Mouse (Mus musculus) adrenal gland (tissue): ENCODE results near the gene B4galnt1.
"Not testable (repeated sequence)": the region's sequence is repeated elsewhere in the genome, so short reads cannot be mapped to it uniquely, and the experiment has no call there.

ENCODE experiments used
- intact Hi-C: fragments of 180-260 bp; cut with DNase I; formaldehyde crosslinking; loops from one replicate; pipeline ENCODE4 v1.15.1; 2025
- long read RNA-seq, 2 experiments: library from polyadenylated mRNA; unstranded; transcript quantifications; one replicate each; pipeline ENCODE4 v2.0.0; 2020; ENCODE audit warnings: borderline replicate concordance in 1 of 2; ENCODE audit not compliant: insufficient replicate concordance in 1 of 2

B4galnt1 gene
- long read RNA-seq, experiment 1, partial matches to known transcripts: 2 of 5 reads
- long read RNA-seq, experiment 1, other reads (novel, unspliced or antisense): 0 of 5 reads
- long read RNA-seq, experiment 2, partial matches to known transcripts: 3 of 13 reads
- long read RNA-seq, experiment 2, other reads (novel, unspliced or antisense): 4 of 13 reads

DNA sequence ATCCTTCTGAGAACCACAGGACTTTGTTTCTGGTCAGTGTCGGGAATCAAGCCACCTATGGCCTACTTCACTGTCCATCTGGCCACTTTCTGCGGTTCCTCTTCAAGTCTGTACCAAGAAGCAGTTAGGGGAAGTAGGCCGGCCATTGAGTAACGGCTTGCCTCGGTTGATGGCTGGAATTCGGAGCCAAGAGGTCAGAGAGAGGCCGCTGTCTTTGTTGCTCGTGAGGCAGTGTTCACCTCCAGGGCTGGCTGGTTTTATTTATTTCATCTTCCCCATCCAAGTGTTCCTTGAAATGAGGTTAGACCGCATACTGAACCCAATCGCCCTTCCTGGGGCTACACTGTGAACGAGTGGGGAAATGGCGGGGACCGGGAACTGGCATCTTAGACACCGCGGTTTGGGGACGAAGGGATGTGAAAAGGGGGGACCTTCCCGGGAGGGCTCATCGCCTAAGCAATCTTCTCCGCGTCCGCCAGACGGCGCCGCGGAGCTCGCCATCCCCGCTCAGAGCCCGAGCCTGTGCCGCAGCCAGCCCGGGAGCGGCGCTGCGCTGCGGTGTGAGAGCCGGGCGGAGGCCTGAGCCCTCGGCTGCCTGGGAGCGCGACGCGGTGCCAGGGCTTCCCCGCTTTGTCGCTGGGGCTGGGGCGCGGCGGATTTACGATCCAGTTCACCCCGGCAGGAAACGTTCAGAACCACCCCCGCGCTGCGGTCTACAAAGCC is at the start of gene B4galnt1:
Gene B4galnt1 (plus strand): TSS at position 595 of the 723 bp plus-strand sequence.
- intact Hi-C loops: no loop called here

DNA sequence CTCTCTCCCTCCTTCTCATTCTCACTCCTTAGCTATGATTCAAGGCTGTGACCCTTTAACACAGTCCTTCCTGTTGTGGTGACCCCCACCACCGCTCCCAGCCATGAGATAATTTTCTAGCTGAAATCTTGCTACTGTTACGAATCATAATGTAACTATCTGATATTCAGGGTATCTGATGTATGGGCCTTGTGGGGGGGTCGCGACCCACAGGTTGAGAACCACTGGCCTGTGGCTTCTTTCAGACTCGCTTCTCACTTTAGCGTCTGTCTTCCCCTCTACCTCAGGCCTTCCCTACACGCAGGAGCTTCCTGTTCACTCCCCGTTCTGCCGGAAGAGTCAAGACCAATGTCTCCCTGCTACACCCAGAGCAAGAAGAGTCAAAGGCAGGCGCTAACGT is 46.6 kb upstream of the B4galnt1 start:
- intact Hi-C loops: no loop called here

DNA sequence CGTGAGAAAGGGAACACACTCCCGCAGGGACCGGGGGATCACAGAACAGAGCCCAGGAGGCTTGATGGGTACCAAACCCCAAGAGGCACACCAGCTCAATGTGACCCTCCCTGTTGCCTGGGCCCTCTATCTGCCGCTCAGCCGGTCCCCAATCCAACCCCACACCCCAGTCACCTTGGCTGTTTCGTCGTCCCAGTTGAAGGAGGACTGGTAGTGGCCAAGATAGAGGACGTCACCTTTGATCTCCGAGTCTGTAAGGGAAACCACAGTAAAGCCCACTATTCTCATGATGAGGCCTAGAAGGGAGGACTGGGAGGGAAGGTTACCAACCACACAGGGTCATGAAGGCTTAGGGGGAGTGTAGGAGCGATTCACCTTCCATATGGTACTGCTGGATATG is 45.8 kb upstream of the B4galnt1 start:
- intact Hi-C loops: no loop called here

DNA sequence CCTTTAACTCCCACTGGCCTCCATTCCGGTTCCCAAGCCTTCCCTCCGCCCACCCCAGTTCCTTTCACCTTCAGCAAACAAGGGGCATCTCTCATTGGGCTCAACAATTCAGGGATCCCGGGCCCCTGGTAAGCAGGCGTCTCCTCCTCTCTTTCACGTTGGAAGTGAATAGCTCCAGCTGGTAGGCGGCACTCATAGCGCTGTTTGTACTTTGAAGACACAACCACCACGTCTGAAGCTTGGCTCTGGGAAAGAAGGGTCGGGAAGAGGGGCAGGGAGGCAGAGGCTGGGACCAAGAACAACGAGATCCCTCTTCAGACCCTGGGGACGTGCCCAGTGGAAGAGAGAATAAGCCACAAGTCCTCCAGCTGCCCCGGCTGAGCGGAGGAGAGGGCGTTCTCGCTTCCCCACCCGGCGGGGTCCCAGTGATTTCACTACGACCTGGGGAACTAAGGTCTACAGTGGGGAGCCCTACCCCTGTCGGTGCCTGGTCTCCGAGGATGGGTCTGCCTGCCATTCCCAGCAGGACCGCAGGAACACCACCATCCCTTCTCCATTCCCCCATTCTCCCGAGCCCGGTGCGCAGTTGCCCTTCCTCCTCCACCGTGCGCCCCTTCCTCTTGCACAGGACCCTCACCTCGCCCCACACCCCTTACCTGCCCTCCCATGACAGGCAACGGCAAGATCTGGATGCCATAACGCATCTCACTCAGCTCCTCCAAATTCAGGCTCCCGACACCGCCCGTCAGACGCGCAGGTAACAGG is 44.5 kb upstream of the B4galnt1 start:
- intact Hi-C loops: no loop called here

DNA sequence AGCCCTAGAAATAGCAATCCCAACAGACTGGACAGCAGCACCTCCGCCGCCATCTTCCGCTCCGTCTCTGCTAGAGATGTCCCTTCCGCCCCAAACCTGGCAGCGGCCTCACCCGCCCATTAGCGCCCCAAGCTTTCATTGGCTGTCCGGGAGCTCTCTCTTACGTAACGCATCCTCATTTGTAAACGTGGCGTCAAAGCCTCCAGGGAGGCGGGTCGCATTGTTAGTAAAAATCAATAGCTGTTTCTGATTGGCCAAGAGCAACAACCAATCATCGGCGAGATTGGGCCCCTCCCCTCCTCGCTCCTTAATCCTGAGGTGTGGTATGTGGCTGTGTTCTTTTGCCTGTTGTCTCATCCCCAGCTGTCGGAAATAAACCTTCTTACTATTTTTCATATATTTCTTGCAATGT is 44.0 kb upstream of the B4galnt1 start, which contains the start of gene Os9:
Gene Os9 (minus strand): TSS at position 66 of the 412 bp plus-strand sequence.
- intact Hi-C loops: no loop called here

DNA sequence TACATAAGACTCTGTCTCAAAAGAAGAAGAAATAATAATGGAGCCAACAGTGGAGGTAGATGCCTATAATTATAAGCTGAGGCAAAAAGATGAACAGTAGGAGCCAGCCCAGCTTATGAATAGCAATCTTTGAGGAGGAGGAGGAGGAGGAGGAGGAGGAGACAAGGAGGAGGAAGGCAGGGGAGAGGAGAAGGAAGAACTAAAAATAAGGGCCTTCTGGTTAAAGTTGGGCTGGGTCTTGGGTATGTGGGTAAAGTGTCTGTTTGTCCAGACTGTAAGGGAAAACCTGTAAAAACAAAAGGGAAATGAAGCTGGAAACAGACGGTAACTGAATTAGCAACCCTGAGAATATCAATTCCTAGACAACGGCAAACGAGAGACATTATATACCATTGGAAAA is 43.0 kb upstream of the B4galnt1 start:
- intact Hi-C loops: no loop called here

DNA sequence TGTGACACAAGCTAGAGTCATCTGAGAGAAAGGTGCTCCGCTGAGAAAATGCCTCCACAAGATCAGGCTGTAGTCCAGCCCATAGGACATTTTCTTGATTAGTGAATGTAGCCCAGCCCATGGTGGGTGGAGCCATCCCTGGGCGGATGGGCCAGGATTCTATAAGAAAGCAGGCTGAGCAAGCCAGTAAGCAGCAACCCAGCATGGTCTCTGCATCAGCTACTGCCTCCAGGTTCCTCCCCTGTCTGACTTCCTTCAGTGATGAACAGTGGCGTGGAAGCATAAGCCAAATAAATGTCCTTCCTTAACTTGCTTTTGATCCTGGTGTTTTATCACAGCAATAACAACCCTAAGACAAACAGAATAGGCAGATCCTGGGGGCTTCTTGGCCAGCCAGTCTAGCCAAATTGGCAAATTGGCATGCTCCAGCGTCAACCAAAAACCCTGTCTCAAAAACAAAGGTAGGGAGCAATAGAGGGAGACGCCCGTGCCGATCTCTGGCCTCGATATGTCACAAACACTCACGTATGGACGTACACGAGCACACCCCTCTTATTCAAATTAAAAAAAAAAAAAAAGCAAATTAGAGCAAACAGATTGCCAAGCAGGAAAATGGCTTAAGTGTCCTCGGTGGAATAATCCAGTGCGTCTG is 42.1 kb upstream of the B4galnt1 start:
- intact Hi-C loops: no loop called here

DNA sequence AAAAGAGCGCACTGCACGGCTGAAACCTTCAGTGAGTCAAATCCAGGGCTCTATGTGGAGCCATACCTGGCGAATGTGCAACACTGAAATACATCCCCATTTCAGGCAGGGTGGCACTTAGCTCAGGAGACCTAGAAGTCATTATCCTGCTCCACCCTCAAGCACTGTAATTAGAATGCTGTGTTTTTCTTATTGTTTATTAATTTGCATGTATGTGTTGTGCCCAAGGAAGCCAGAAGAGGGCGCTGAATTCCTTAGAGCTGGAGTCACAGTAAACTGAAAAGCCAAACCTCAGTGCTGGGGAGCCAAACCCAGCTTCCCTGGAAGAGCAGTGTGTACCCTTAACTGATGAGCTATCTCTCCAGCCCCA is 41.6 kb upstream of the B4galnt1 start:
- intact Hi-C loops: no loop called here

DNA sequence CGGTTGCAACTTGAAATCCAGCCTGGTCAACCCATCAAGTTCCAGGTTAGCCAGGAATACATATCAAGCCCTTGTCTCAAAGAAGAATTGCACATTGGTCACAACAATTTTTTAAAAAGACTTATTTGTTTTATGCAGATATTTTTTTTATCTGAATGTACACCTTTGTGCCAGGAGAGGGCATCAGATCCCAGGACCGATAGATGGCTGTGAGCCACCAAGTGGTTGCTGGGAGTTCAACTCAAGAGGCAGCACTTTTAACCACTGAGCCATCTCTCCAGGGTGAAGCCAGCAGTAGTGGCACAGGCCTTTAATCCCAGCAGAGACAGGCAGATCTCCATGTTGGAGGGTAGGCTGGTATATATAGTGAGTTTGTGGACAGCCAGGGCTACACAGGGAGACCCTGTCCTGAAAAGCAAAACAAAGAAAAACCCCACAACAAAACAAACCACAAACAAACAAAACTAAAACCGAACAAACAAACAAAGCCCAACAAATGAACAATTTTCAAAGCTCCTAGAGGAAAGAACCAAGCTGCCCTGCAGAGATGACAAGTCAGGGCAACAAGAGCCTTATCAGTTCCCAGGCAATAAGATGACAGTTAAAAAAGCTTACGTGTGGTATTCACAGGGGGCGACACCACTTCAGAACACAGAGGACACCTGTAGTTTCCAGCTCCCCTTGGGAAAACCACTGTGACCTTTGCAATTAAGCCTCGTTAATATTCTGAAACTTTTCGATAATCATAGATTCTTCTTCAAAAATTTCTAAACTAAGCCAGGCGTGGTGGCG is 39.6 kb upstream of the B4galnt1 start:
- intact Hi-C loops: loop anchor here (1.0 kb wide), 1 partner anchor 44 kb away; no protein-coding TSS in a partner anchor

DNA sequence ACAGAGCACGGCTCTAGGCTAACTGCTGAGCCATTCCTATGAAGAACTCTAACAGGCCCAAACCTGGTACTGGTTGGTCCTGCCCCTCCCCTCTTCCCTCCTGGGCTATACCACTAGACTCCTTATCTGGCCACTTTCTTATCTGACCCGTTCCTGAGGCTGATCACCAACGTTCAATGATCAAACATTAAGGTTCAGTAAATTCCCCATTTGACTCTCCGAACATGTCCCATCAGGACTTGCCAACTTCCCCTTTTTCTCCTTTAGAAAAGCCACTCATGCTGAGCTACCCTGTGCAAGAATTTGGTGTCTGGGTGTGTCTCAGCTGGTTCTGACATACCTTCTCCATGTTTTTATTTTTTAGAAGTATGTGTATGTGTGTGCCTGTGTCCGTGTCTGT is 38.4 kb upstream of the B4galnt1 start:
- intact Hi-C loops: no loop called here

DNA sequence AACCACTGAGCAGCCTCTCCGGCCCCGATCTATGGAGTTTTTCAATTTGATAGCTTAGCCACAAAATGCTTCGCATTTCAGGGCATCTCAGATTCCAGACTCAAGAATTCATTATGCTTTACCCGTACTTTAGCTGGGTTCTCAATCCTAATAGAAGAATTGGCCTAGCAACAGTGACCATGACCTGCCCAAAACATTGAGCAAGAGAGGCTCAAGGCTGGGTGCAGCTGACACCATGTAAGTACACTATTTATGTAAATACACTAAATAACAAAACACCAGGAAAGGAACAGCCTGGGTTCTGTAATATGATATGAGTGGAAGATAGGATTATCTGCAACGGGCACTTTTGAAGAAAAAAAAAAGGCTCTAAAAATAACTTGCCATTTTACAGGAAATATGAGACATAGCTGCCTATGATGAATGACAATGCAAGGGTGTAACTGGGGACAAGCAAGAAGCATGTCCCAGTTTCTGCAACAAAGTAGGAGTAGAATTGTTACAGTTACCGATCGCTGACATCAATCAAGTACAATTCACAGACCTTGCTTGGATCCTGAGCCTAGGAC is 37.2 kb upstream of the B4galnt1 start:
- intact Hi-C loops: no loop called here

DNA sequence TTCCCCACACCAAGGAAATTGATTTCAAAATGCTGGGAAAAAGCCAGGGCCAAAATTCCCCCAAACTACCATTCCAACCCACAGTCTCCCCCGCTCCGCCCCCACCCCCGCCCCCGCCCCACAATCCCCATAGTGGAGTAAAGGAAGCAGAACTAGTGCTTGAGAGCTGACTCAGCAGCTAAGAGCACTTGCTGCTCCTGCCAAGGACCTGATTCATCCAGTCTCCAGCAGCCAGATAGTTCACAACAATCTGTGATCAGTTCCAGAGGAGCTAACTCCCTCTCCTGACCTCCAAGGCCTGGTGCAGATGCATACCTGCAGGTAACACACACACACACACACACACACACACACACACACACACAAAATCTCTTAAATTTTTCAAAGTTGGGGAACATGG is 35.6 kb upstream of the B4galnt1 start:
- intact Hi-C loops: no loop called here

DNA sequence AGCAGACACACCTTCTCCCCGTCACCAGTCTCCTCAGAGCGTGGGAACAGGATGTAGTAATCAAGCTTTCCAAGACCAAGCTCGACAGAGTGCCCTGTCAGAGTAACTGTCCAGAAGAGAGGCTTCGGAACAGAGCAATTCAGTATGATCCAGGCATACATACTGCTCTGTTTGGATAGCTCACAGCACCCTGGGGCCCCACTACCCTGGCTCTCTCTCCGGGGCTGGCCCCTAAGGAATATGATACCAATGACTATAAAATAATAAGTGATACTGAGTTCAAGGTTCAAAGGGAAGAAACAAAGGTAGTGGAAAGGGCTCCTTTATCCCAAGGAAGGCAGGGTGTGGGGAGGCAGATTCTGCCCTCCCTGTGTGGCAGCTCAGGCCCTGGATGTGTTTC is 32.6 kb upstream of the B4galnt1 start:
- intact Hi-C loops: no loop called here

DNA sequence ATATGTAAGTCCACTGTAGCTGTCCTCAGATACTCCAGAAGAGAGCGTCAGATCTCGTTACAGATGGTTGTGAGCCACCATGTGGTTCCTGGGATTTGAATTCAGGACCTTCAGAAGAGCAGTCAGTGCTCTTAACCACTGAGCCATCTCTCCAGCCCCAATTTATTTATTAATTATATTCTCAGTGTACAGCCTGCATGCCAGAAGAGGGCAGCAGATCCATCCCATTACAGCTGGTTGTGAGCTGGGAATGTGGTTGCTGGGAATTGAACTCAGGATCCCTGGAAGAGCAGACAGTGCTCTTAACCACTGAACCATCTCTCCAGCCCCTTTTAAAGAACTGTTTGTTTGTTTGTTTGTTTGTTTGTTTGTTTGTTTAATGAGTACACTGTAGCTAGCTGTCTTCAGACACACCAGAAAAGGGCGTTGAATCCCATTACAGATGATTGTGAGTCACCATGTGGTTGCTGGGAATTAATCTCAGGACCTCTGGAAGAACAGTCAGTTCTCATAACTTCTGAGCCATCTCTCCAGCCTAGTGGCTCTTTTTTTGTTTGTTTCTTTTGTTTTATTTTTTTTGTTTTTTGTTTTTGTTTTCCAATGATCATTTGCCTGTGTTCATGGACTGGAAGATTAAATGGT is 30.5 kb upstream of the B4galnt1 start:
- intact Hi-C loops: not testable (repeated sequence)

DNA sequence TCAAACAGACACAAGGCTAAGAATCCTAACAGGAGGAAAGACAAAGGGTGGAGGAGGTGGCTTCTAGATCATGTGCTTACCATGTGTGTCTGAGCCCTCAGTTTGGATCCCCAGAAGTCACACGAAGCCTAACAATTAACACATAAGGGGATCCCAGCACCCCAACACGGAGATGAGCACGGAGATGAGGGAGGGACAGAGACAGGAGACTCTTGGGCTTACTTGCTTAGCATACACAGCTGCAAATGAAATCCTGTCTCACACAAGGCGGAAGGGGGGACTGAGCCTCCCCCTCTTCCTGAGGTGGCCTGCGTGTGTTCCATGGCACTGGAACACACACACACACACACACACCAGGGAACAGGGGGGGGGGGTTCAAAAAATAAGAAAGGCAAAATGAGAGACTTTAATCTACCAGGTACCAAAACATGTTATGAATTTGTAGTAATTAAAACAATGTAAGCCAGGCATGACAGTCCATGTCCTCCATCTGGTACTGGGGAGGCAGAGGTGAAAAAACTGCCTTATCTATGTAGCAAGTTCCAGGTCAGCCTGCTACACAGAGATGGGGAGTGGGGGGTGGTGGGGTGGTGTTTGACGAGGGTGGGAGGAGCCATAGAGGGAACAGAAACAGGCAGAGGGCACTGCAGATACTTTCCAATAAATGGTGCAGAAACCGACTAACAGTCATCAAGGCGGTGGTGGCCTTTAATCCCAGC is 29.7 kb upstream of the B4galnt1 start:
- intact Hi-C loops: no loop called here

DNA sequence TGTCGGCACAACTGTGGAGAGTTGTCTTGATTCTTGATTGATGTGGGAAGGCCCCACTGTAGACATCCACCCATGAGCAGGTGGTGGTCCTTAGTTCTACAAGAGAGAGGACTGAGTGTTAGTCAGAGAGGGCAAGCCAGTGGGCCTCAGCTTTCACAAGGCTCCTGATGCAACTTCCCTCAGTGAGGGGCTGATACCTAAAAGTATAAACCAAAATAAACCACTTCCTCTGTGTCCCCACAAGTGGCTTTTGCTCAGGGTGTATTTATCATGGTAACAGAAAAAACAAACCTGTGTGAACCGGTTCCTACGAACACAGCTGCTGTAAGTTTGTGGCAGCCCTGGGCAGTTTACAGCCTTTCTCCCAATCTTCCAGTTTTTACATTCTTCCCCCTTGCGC is 28.5 kb upstream of the B4galnt1 start:
- intact Hi-C loops: no loop called here

DNA sequence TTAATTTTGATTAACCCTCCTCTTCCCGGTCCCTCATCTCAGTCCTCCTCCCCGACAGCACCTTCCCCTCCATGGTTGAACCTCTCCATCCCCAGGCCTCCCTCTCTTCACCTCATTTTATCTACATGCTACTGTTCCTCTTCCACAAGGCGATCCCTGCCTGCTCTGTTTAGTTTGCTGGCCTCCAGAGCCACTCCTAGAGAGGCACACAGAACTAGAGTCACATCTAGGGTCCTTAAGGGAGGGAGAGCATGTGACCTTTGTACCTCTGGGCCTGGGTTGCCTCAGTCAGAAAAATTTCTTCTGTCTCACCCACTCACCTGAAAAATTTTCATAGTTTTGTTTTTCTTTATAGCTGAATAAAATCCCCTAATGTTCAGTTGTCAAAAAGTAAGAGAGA is 27.1 kb upstream of the B4galnt1 start:
- intact Hi-C loops: no loop called here

DNA sequence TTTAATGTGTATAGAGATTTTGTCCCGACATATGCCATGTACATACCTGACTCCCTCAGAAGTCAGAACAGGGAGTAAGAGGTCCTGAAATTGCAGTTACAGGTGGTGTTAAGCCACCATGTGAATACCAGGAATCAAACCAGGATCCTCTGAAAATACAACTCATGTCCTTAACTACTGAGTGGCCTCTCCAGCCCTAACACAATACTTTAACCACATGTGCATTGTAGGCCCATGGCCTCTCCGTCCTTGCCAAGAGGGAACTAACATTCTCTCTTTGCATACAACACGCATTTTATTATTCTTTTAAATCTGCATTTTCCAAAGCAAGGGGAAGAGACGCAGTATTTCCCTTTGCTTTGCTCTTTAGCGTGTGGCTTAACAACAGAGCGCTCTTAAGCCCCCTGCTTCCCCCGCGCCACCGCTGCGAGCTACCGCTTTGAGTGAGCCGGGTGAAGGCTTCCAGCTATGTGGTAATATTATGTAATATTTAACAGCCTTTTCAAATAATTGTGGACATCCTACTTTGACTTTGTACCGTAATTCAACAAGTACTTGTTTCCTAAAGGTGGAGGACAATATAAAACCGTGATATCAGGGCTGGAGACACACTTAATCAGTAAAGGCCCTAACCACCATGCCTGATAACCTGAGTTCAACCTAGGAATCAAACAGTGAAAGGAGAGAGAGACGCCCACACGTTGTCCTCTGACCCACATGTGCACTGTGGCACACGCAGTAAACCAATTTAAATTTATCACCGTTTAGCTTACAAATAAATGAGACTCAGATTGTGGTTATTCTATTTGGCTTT is 26.5 kb upstream of the B4galnt1 start:
- intact Hi-C loops: no loop called here

DNA sequence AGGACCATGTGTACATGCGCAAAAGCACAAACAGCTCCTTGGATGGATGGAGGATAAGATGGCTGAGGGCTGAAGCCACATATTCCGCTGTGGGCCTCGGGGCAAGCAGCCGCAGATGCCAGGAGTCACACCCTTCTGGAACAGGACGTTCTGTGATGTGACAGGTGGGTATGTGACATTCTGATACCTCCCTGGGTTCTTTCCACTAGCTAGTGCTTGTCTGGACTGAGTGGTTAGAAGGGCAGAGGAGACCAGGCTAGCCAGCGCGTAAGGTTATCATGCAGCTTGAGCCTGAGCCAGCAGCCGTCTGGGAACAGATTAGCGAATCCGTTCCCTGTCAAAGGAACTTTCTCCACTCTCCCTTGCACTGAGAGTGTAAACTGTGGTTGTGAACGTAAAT is 24.1 kb upstream of the B4galnt1 start:
- intact Hi-C loops: no loop called here
